Mouse (Mus musculus) intestine, postnatal 0 days (tissue): Measurements from ENCODE around the gene Lin7b. TPM values are rescaled to one million over a fixed set of nuclear protein-coding genes. Genes with fewer than 3 reads are reported as not detected.
A peak's percentile ranks its signal among the peaks of the same experiment; 100 is the strongest.
"Not testable (repeated sequence)": the region's sequence is repeated elsewhere in the genome, so short reads cannot be mapped to it uniquely, and the experiment has no call there.

ENCODE experiments used
- ATAC-seq: fragments of 200-750 bp; cut with Nextera tagmentation; 2 replicates; pipeline ENCODE4 v1.8.0; 2017; ENCODE audit warnings: mild to moderate bottlenecking, moderate TSS enrichment, moderate library complexity
- H3K27ac ChIP-seq: fragments of 300-500 bp; sonication (generic); 2 replicates; pipeline ENCODE4 v1.5.1; 2014; ENCODE audit warnings: mild to moderate bottlenecking, low read depth, low read length, moderate library complexity
- H3K27me3 ChIP-seq: fragments of 300-500 bp; sonication (generic); replicated peaks from 2 replicates; pipeline ENCODE4 v1.6.1; 2014; ENCODE audit warnings: low read length, mixed read lengths; ENCODE audit not compliant: control insufficient read depth, insufficient read depth
- H3K36me3 ChIP-seq: fragments of 300-500 bp; sonication (generic); 2 replicates; pipeline ENCODE4 v1.6.1; 2014; ENCODE audit warnings: mild to moderate bottlenecking, moderate library complexity; ENCODE audit not compliant: control insufficient read depth, insufficient read depth
- H3K4me1 ChIP-seq: fragments of 300-500 bp; sonication (generic); replicated peaks from 2 replicates; pipeline ENCODE4 v1.6.1; 2014; ENCODE audit warnings: antibody characterized with exemption, low read length, mixed read lengths; ENCODE audit not compliant: control insufficient read depth, insufficient read depth
- H3K4me2 ChIP-seq: fragments of 300-500 bp; sonication (generic); replicated peaks from 2 replicates; pipeline ENCODE4 v1.6.1; 2014; ENCODE audit warnings: low read depth, mild to moderate bottlenecking, moderate library complexity
- H3K4me3 ChIP-seq: fragments of 300-500 bp; sonication (generic); 2 replicates; pipeline ENCODE4 v1.5.1; 2014; ENCODE audit warnings: low read depth, low read length
- H3K9ac ChIP-seq: fragments of 300-500 bp; sonication (generic); 2 replicates; pipeline ENCODE4 v1.6.1; 2014; ENCODE audit warnings: mild to moderate bottlenecking, low read depth, low read length
- H3K9me3 ChIP-seq: fragments of 300-500 bp; sonication (generic); 2 replicates; pipeline ENCODE4 v1.6.1; 2016; ENCODE audit warnings: mixed run types; ENCODE audit not compliant: control insufficient read depth
- CTCF ChIP-seq: sonication (generic); IDR thresholded peaks from 2 replicates; pipeline ENCODE4 v1.5.1; 2016; ENCODE audit warnings: low read depth, mild to moderate bottlenecking, control low read depth, antibody characterized with exemption, moderate library complexity
- WGBS: fragments of 180-500 bp; shearing (Covaris S2); extraction: QIAGEN DNeasy Blood & Tissue Kit; methylation state at CpG from one replicate; pipeline ENCODE4 v1.1.7; 2014; 5-methylcytosine and 5-hydroxymethylcytosine counted together
- polyA plus RNA-seq: library from polyadenylated mRNA; unstranded; fragments of >200 nt; fragmentation: Nextera tagmentation; extraction: Ambion mirVana; gene quantifications from 2 replicates; pipeline ENCODE4 v1.2.1, GENCODE M21; 2015

The Lin7b gene
- polyA plus RNA-seq, 1 experiment from 2014 or later: 3.4 TPM

DNA sequence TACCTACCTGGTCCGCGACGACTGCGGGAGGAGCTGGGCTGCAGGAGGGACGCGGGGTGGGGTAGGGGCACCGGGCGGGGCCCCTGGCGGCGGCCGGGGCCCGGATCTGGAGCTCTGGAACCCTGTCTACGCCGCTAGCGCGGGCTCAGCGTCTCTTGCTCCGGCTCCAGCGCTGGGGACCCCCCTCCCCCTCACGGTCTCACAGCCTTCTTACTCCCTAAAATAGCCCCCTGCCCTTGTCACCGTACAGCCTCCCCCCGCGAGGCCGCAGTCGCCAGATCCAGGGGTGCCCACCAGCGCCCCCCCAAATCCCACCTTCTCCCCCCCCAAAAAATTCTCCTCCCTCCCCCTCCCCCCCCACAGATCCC is 3.7 kb downstream of the Lin7b start, which contains the start of gene Ppfia3:
Ppfia3 (minus strand) TSS at position 368 of the 368 bp plus-strand sequence.
- no peak for ATAC-seq
- Histone ChIP-seq H3K9ac (peak within 1 kb of the TSS; percentile 51), H3K4me2 (peak within 1 kb of the TSS; percentile 99), H3K27me3 (peaks cover 46% of the 10 kb centered on the region), H3K4me3 (peak within 1 kb of the TSS; percentile 56), H3K4me1 (peaks cover 4% of the 10 kb centered on the region; the same call in 1 of the 2 replicates), H3K27ac (peak within 1 kb of the TSS; percentile 46), H3K36me3 (no peaks in the 10 kb centered on the region), H3K9me3 (no peaks in the 10 kb centered on the region)
- no peak for TF ChIP-seq CTCF
- 0% methylated on average over 22 of the region's 26 CpGs for WGBS

DNA sequence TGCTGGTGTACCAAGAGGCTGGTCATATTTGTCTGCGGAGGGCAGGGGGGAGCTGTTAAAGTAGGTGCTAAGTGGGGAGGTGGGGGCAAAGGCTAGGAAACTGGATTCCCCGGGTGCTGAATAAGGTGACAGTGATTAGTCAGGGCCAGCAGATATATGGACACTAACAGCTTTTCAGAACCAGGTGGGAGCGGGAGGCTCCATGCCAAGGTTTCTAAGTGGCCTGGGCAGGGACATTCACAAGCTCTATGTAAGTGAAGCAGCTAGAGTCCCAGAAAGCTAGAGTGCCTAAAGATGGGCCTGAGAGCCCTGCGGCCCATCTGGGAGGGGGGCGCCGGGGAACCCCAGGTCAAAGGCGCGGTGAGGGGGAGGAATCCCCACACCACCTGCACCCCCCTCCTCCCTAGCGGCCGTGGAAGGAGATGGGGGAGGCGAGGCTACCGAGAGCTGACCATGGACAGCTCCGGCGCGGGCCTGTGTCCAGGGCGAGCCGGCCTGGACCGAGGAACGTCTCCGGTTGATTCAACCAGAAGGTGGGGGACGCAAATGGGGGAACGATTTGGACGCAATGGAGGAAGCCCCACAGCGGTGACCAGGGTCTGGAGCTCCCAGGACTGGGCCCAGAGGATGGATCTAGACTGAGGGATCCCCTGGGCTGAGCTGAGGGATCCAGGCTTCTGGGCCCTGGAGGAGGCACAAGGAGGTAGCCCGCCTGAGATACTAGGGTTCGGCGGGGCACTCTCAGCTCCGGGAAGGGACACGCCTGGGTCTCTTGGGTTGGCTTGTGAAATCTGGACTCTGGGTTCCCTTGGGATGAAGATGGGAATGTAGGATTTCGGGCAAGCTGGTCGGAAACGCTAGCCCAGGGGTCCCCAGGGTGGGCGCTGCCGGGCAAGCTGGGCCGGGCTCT is 4.4 kb downstream of the Lin7b start:
- H3K4me3 ChIP-seq: peak overlapping the region; percentile 56
- peak; percentile 23 for TF ChIP-seq CTCF
- peaks cover 52% of the 10 kb centered on the region for H3K27me3 ChIP-seq
- H3K4me1 ChIP-seq: peaks cover 4% of the 10 kb centered on the region; the same call in 1 of the 2 replicates
- H3K4me2 ChIP-seq: peak overlapping the region; percentile 99
- H3K9me3 ChIP-seq: no peaks in the 10 kb centered on the region
- no peaks in the 10 kb centered on the region for H3K36me3 ChIP-seq
- no peak for ATAC-seq
- H3K9ac ChIP-seq: peak overlapping the region; percentile 51; the same call in 1 of the 2 replicates
- H3K27ac ChIP-seq: no peak overlapping the region
- WGBS: 5% methylated on average over 31 of the region's 35 CpGs

DNA sequence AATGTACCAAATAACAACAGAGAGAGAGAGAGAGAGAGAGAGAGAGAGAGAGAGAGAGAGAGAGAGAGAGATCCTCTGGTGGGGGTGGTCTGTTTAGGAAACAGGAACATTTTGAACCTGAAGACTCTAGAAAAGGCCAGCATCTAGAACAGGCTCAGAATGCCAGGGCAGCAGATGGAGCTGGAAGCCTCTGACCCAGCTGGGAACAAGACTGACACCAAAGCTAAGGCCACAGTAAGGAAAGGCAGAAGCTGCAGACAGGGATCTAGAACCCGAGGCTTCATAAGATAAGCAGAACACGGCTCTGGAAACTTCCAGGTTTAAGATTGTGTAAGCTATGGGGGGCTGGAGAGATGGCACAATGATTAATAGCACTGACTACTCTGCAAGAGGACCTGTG is 6.4 kb downstream of the Lin7b start:
- no peak overlapping the region for H3K9ac ChIP-seq
- ATAC-seq: no peak
- H3K27ac ChIP-seq: no peak overlapping the region
- H3K9me3 ChIP-seq: no peaks in the 10 kb centered on the region
- no peak overlapping the region for H3K4me2 ChIP-seq
- no peaks in the 10 kb centered on the region for H3K36me3 ChIP-seq
- TF ChIP-seq CTCF: no peak
- H3K4me3 ChIP-seq: no peak overlapping the region
- H3K4me1 ChIP-seq: no peaks in the 10 kb centered on the region
- WGBS: 67% methylated on average over 2 of the region's 2 CpGs
- H3K27me3 ChIP-seq: peaks cover 60% of the 10 kb centered on the region

DNA sequence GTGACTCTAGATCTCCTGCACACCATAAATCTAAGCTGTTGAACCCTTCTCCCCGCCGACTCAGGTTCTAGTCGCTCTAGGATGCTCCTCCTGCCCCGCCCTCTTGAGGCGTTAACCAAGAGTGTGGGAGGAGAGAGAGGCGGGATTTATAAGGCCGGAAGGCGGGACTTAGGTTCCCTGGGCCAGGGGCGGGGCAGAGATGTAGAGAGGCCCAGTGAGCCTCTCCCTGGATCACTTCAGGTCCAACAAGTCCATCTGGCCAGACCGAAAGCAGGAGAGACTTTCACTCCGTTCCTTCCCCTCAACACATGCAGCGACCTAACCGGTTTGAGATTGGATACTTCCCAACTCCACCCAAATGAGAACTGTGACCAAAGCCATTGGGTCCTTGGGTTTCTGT is 7.6 kb downstream of the Lin7b start:
- H3K9ac ChIP-seq: no peak overlapping the region
- TF ChIP-seq CTCF: no peak
- H3K36me3 ChIP-seq: no peaks in the 10 kb centered on the region
- no peak overlapping the region for H3K4me3 ChIP-seq
- H3K27ac ChIP-seq: no peak overlapping the region
- 2% methylated on average over 13 of the region's 13 CpGs for WGBS
- H3K4me1 ChIP-seq: no peaks in the 10 kb centered on the region
- ATAC-seq: peak; percentile 25; the same call in 1 of the 2 replicates
- H3K4me2 ChIP-seq: no peak overlapping the region; the same call in 1 of the 2 replicates
- H3K9me3 ChIP-seq: no peaks in the 10 kb centered on the region
- H3K27me3 ChIP-seq: peaks cover 50% of the 10 kb centered on the region

DNA sequence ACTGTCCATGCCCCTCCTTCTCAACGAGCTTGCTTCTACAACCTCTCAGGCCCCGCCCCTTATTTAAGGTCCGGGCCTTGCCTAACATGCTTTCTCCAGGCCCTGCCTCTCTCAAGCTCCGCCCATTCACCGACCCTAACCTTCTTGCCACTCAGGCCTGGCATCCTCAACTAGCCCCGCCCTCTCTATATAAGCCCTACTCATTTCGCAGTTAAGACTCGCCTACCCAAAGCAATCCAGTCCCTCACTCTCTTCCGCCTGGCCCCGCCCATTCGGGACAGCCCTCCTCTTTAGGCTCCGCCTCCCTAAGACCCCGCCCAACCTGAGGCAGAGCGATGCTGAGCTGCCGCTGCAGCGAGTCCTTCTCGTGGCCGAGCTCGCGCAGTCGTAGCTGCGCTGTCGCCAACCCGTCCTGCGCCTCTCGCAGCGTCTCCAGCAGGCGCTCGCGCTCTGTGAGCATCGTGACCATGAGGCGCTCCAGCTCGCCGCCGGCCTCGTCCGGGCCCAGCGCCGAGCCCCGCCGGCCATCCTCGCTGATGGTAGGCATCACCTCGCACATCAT is 9.1 kb downstream of the Lin7b start:
- WGBS: under 1% methylated on average over 43 of the region's 43 CpGs
- ATAC-seq: peak; percentile 63
- Histone ChIP-seq H3K9ac (no peak overlapping the region), H3K36me3 (no peaks in the 10 kb centered on the region), H3K4me3 (peak overlapping the region; percentile 31), H3K27ac (no peak overlapping the region), H3K9me3 (no peaks in the 10 kb centered on the region), H3K4me2 (peak overlapping the region; percentile 73), H3K4me1 (no peaks in the 10 kb centered on the region), H3K27me3 (peaks cover 46% of the 10 kb centered on the region)
- TF ChIP-seq CTCF: peak; percentile 30; the same call in 1 of the 2 replicates

DNA sequence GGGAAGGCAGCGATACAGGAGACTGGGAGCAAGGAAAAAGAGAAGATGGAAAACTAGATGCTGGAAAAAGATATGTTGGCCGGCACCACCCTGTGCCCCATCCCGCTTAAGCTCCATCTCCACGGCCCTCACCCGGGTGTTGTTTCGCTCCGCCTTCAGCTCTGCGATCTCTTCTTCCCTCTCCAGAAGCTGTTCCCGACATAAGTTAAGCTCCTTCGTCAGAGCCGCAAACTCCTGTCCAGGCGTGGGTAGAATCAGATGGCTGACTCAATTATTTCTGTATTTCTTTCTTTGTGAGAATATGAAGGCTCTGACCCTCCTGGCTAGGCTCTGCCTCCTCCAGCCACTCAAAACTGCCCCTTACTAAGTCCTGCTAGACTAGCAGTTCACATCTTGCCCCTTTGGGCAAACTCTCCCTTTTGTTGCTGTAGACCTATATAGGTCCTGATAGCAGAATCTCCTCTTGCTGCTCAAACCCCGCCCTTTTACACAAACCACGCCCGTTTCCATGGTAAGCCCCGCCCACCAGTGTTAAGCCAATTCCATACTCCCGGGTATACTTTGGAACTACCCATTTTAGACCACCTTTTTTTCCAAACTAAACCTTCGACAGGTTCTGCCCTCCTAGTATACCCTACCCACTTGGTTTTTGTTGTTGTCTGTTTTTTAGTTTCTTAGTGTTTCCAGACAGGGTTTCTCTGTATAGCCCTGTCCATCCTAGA is 9.8 kb downstream of the Lin7b start:
- ATAC-seq: no peak
- TF ChIP-seq CTCF: no peak
- WGBS: 50% methylated on average over 18 of the region's 18 CpGs
- H3K27me3 ChIP-seq: peaks cover 39% of the 10 kb centered on the region
- H3K36me3 ChIP-seq: no peaks in the 10 kb centered on the region
- H3K27ac ChIP-seq: no peak overlapping the region
- no peaks in the 10 kb centered on the region for H3K4me1 ChIP-seq
- H3K4me3 ChIP-seq: no peak overlapping the region
- no peaks in the 10 kb centered on the region for H3K9me3 ChIP-seq
- H3K9ac ChIP-seq: no peak overlapping the region
- H3K4me2 ChIP-seq: no peak overlapping the region; the same call in 1 of the 2 replicates

DNA sequence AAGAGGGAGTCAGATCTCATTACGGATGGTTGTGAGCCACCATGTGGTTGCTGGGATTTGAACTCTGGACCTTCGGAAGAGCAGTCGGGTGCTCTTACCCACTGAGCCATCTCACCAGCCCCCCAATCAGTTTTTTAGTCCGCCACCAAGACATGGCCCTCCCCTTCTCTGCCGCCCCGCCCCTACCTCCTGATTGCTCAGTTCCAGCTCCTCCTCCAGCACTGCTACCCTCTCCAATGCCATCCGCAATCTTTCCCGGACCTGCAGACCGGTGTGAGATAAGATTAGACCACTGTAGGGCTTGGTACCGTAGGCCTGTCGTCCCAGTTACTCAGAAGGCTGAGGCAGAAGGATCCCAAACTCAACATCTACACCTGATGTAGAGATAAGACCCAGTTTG is 11.3 kb downstream of the Lin7b start:
- H3K9me3 ChIP-seq, H3K27ac ChIP-seq, H3K4me2 ChIP-seq, H3K4me3 ChIP-seq, ATAC-seq, H3K36me3 ChIP-seq, H3K4me1 ChIP-seq, H3K9ac ChIP-seq: not testable (repeated sequence)
- peaks cover 32% of the 10 kb centered on the region for H3K27me3 ChIP-seq
- WGBS: 51% methylated on average over 10 of the region's 11 CpGs
